Mouse (Mus musculus) intestine, postnatal 0 days (tissue): ENCODE results near the gene Dst. TPM values are rescaled to one million over a fixed set of nuclear protein-coding genes. Genes with fewer than 3 reads are reported as not detected.

Source experiments
- ATAC-seq: fragments of 200-750 bp; cut with Nextera tagmentation; 2 replicates; pipeline ENCODE4 v1.8.0; 2017; ENCODE audit warnings: mild to moderate bottlenecking, moderate TSS enrichment, moderate library complexity
- H3K27ac ChIP-seq: fragments of 300-500 bp; sonication (generic); 2 replicates; pipeline ENCODE4 v1.5.1; 2014; ENCODE audit warnings: mild to moderate bottlenecking, low read depth, low read length, moderate library complexity
- H3K27me3 ChIP-seq: fragments of 300-500 bp; sonication (generic); replicated peaks from 2 replicates; pipeline ENCODE4 v1.6.1; 2014; ENCODE audit warnings: low read length, mixed read lengths; ENCODE audit not compliant: control insufficient read depth, insufficient read depth
- H3K36me3 ChIP-seq: fragments of 300-500 bp; sonication (generic); 2 replicates; pipeline ENCODE4 v1.6.1; 2014; ENCODE audit warnings: mild to moderate bottlenecking, moderate library complexity; ENCODE audit not compliant: control insufficient read depth, insufficient read depth
- H3K4me1 ChIP-seq: fragments of 300-500 bp; sonication (generic); replicated peaks from 2 replicates; pipeline ENCODE4 v1.6.1; 2014; ENCODE audit warnings: antibody characterized with exemption, low read length, mixed read lengths; ENCODE audit not compliant: control insufficient read depth, insufficient read depth
- H3K4me2 ChIP-seq: fragments of 300-500 bp; sonication (generic); replicated peaks from 2 replicates; pipeline ENCODE4 v1.6.1; 2014; ENCODE audit warnings: low read depth, mild to moderate bottlenecking, moderate library complexity
- H3K4me3 ChIP-seq: fragments of 300-500 bp; sonication (generic); 2 replicates; pipeline ENCODE4 v1.5.1; 2014; ENCODE audit warnings: low read depth, low read length
- H3K9ac ChIP-seq: fragments of 300-500 bp; sonication (generic); 2 replicates; pipeline ENCODE4 v1.6.1; 2014; ENCODE audit warnings: mild to moderate bottlenecking, low read depth, low read length
- H3K9me3 ChIP-seq: fragments of 300-500 bp; sonication (generic); 2 replicates; pipeline ENCODE4 v1.6.1; 2016; ENCODE audit warnings: mixed run types; ENCODE audit not compliant: control insufficient read depth
- CTCF ChIP-seq: sonication (generic); IDR thresholded peaks from 2 replicates; pipeline ENCODE4 v1.5.1; 2016; ENCODE audit warnings: low read depth, mild to moderate bottlenecking, control low read depth, antibody characterized with exemption, moderate library complexity
- WGBS: fragments of 180-500 bp; shearing (Covaris S2); extraction: QIAGEN DNeasy Blood & Tissue Kit; methylation state at CpG from one replicate; pipeline ENCODE4 v1.1.7; 2014; 5-methylcytosine and 5-hydroxymethylcytosine counted together
- polyA plus RNA-seq: library from polyadenylated mRNA; unstranded; fragments of >200 nt; fragmentation: Nextera tagmentation; extraction: Ambion mirVana; gene quantifications from 2 replicates; pipeline ENCODE4 v1.2.1, GENCODE M21; 2015

Gene Dst
- polyA plus RNA-seq, 1 experiment from 2014 or later, result 19.0 TPM

GRCm38 (mm10) chr1:34102604-34103003, 194.6 kb downstream of the Dst start:
- no peak for TF ChIP-seq CTCF
- no peaks in the 10 kb centered on the region; the same call in none of the 2 replicates for H3K4me1 ChIP-seq

GRCm38 (mm10) chr1:34103176-34103575, 195.2 kb downstream of the Dst start:
- H3K4me2 ChIP-seq, result no peak overlapping the region
- WGBS, result 76% methylated on average over 3 of the region's 3 CpGs
- no peak overlapping the region for H3K4me3 ChIP-seq
- H3K36me3 ChIP-seq, result no peaks in the 10 kb centered on the region
- no peak overlapping the region for H3K9ac ChIP-seq
- H3K9me3 ChIP-seq, result no peaks in the 10 kb centered on the region
- no peaks in the 10 kb centered on the region; the same call in none of the 2 replicates for H3K4me1 ChIP-seq
- no peak for ATAC-seq
- H3K27me3 ChIP-seq, result no peaks in the 10 kb centered on the region
- no peak overlapping the region for H3K27ac ChIP-seq
- no peak for TF ChIP-seq CTCF

More at GRCm38 (mm10) chr1:34102604-34103003, 194.6 kb downstream of the Dst start:
- Histone ChIP-seq H3K4me2 (no peak overlapping the region), H3K9ac (no peak overlapping the region), H3K36me3 (no peaks in the 10 kb centered on the region), H3K4me3 (no peak overlapping the region), H3K27me3 (no peaks in the 10 kb centered on the region), H3K27ac (no peak overlapping the region), H3K9me3 (no peaks in the 10 kb centered on the region)
- no peak for ATAC-seq
- 95% methylated on average over 2 of the region's 2 CpGs for WGBS

- WGBS, result 7% methylated on average over 3 of the region's 3 CpGs
- Histone ChIP-seq H3K9me3 (no peaks in the 10 kb centered on the region), H3K9ac (no peak overlapping the region), H3K4me1 (no peaks in the 10 kb centered on the region; the same call in none of the 2 replicates), H3K27ac (no peak overlapping the region), H3K27me3 (no peaks in the 10 kb centered on the region), H3K4me3 (no peak overlapping the region), H3K4me2 (peak overlapping the region; percentile 13; the same call in 1 of the 2 replicates), H3K36me3 (no peaks in the 10 kb centered on the region)
- ATAC-seq, result peak; percentile 54; the same call in 1 of the 2 replicates
- no peak for TF ChIP-seq CTCF
These were observed 195.7 kb downstream of the Dst start for GRCm38 (mm10) chr1:34103713-34104172.

GRCm38 (mm10) chr1:34104846-34105245, 196.8 kb downstream of the Dst start:
- H3K9ac ChIP-seq, result no peak overlapping the region
- no peak overlapping the region for H3K4me2 ChIP-seq
- no peak overlapping the region for H3K4me3 ChIP-seq
- 0 out of 2 replicates have a peak, but pooled peaks have one; percentile 33 for ATAC-seq
- no peaks in the 10 kb centered on the region for H3K9me3 ChIP-seq
- WGBS, result 21% methylated on average over 8 of the region's 8 CpGs
- no peaks in the 10 kb centered on the region; the same call in none of the 2 replicates for H3K4me1 ChIP-seq
- TF ChIP-seq CTCF, result no peak
- no peaks in the 10 kb centered on the region for H3K27me3 ChIP-seq
- no peak overlapping the region for H3K27ac ChIP-seq
- H3K36me3 ChIP-seq, result no peaks in the 10 kb centered on the region

GRCm38 (mm10) chr1:34106606-34107005, 198.6 kb downstream of the Dst start:
- no peak overlapping the region for H3K27ac ChIP-seq
- H3K4me3 ChIP-seq, result no peak overlapping the region
- H3K36me3 ChIP-seq, result no peaks in the 10 kb centered on the region
- no peaks in the 10 kb centered on the region for H3K27me3 ChIP-seq
- ATAC-seq, result no peak
- TF ChIP-seq CTCF, result no peak
- 44% methylated on average over 8 of the region's 8 CpGs for WGBS
- H3K4me1 ChIP-seq, result no peaks in the 10 kb centered on the region; the same call in none of the 2 replicates
- no peak overlapping the region for H3K4me2 ChIP-seq
- H3K9ac ChIP-seq, result no peak overlapping the region
- H3K9me3 ChIP-seq, result no peaks in the 10 kb centered on the region

- TF ChIP-seq CTCF, result no peak
- no peak overlapping the region for H3K27ac ChIP-seq
These were observed 199.1 kb downstream of the Dst start for GRCm38 (mm10) chr1:34107076-34107475.

More at GRCm38 (mm10) chr1:34107076-34107475, 199.1 kb downstream of the Dst start:
- 57% methylated on average over 8 of the region's 8 CpGs for WGBS
- no peaks in the 10 kb centered on the region for H3K9me3 ChIP-seq
- no peak overlapping the region for H3K9ac ChIP-seq
- H3K27me3 ChIP-seq, result no peaks in the 10 kb centered on the region
- no peak for ATAC-seq
- H3K4me3 ChIP-seq, result no peak overlapping the region
- H3K4me1 ChIP-seq, result no peaks in the 10 kb centered on the region; the same call in none of the 2 replicates
- H3K4me2 ChIP-seq, result no peak overlapping the region
- H3K36me3 ChIP-seq, result no peaks in the 10 kb centered on the region
